Mouse (Mus musculus) cerebellum, postnatal 10 days (tissue): ENCODE measurements around the gene Prtn3.
A peak's percentile ranks its signal among the peaks of the same experiment; 100 is the strongest.
"Not testable (repeated sequence)": the region's sequence is repeated elsewhere in the genome, so short reads cannot be mapped to it uniquely, and the experiment has no call there.

Experiments used
- DNase-seq, 2 experiments: peaks; one replicate each; pipeline ENCODE4 v3.0.0; 2021; ENCODE audit warnings: mixed read lengths in 2 of 2

The Prtn3 gene

DNA sequence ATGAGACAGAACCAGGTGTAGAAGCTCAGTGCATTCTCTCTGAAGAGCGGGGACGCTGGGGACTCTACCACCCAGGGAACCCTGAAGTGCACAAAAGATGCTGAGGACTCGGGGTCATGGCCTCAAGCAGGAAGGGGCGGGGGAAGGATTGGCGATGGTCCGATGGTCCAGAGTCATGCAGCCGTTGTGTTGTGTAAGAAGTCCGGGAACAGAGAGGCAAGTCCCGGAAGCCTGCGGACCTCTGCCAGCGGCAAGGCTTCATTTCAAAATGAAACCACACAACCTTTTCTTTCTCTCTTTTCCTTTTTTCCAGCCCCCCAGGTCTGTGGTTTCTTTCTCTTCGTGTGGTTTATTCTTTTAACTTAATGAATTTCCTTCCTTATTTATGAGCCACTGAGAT lies 3.5 kb downstream of the Prtn3 start:
- no peak for DNase-seq

DNA sequence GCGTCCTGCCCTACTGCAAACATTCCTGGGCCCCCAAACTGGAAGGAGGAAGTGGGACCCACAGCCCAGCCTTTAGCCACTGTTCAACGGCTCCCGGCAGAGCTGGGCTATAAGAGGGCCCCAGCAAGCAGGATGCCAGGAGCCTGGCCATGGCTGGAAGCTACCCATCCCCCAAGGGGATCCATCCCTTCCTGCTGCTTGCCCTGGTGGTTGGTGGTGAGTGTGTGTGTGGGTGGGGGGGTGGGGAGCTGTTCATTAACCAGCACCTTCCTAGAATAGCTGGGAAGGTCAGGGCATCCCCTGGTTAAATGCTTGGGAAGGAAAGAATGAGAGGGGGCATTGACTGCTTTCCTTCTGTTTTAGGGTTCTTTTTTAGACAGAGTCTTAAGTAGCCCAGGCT lies 5.3 kb downstream of the Prtn3 start:
- no peak for DNase-seq

DNA sequence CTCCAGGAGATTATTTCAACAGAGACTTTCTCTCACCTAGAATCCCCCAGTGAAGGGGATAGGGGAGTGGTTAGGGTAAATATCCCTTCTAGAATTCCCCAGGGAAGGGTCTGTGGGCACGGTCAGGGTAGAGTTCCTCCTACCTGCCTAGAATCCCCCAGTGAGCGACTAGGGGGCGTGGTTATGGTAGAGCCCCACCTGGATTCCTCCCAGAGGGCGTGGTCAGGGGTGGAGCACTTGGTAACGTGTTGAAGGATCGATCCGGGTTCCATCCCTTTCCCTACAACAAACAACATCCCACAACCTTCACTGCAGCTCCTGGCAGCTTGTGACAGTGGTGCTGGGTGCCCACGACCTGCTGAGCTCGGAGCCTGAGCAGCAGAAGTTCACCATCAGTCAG lies 6.4 kb downstream of the Prtn3 start:
- DNase-seq, result peak in 1 of 2 experiments; percentile 45

DNA sequence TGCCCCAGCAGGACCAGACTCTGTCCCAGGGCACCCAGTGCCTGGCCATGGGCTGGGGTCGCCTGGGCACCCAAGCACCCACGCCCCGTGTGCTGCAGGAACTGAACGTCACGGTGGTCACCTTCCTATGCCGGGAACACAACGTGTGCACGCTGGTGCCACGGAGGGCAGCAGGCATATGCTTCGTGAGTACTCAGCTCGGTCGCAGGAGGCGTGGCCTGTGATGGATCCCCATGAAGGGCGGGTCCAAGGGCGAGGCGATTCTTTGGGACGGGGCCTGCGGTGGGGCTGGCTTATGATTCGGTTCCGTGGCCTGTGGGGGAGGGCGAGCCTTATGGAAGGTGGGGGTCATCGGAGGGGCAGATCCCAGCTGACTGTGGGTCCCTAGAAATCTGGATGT lies 7.7 kb downstream of the Prtn3 start:
- peak in 1 of 2 experiments; percentile 43 for DNase-seq

DNA sequence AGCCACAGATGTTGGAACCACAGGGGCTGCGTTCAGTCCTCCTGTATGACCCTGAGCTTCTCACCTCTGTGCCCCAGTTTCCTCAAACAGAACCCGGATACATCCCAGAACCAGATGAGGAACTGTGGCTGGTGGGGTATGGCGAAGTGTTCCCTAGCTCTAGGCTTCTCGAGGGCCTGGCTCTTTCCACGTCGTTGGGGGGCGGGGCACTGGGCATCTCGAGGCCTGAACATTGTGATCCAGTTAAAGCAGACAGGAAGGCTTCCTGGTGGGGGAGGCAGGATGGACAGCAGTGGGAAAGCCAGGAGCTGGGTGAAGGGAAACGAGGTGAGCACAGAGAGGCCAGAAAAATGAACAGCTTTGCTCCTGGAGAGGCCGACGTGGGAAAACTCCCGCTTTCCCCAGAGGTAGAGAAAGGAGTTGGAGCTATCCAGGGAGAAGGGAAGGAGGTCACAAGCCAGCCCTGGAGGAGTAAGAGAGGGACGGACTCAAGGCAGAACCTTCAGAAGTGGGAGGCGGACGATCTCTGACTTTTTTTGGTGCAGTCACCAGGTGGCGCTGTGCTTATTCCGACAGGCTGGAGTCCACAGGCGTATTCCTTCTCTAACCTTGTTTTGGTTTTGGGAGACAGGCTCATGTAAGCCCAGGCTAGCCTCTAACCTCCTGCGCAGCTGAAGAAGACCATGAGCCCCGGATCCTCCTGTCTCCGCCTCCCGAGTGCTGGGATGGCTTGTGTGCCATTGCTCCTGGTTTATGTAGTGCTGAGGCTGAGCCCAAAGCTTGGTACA lies 9.2 kb downstream of the Prtn3 start:
- peak; percentile 90 to 93 for DNase-seq

DNA sequence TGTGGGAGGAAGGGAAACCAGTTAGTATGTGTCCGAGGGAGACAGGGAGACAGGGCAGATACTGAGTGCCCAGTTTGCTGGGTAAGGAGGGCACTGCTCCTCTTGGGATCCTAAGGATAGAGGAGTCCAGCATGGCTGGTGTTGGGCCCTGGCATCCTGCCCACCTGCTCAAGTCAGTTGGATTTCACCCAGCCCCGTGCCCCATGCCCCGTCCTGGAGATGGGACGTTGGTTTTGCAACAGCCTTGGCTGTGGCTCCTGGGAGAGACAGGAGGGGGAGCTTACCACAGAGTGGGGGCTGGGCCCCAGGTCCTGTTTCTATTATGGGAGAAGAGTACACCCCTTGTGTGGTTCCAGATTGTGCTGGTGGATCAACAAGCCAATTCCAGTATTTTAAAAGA lies 10.2 kb downstream of the Prtn3 start:
- DNase-seq, result peak; percentile 75 to 78

DNA sequence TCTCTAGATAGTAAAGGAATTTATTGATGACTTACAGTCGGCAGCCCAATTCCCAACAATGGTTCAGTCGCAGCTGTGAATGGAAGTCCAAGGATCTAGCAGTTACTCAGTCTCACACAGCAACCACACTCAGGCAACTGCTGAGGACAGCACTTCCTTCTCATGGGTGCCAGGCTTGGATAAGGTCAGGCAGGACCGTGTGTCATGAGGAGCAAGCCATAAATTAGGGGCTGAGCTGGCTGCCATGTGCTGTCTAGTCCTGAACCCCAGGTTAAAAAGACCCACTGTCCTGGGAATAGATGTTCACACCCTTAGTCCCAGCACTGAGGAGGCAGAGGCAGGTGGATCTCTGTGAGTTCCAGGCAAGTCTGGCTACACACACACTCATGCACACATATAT lies 10.7 kb downstream of the Prtn3 start:
- not testable (repeated sequence) for DNase-seq

DNA sequence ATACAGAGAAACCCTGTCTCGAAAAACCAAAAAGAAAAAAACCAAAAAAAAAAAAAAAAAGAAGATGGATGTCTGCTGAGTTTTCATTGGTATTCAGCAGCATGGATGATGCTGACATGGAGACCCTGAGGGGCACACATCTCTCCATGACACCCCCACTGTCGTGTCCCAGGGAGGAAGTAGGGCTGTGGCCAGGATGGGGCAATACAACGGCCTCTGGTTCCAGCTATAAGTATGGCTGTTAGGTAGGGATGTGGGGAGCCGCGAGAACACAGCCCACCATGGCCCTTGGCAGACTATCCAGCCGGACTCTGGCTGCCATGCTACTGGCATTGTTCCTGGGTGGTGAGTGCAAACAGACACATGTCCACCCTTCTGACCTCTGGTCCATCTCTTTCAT lies 11.8 kb downstream of the Prtn3 start, which contains the start of gene Elane:
Gene Elane, plus strand, starts transcription at position 194 of the 400 bp plus-strand sequence.
- no peak for DNase-seq

DNA sequence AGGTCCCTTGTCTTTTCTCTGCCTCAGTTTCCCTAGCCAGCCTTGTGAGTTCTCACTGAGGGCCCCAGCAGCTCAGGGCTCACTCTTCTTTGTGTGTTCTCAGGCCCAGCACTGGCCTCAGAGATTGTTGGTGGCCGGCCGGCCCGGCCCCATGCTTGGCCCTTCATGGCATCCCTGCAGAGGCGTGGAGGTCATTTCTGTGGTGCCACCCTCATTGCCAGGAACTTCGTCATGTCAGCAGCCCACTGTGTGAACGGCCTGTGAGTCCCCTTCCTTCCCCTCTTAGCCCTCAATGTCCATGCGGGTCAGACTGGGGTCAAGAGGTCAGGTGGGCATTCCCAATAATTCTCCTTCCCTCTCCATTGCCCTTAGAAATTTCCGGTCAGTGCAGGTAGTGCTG lies 12.3 kb downstream of the Prtn3 start:
- DNase-seq, result no peak

DNA sequence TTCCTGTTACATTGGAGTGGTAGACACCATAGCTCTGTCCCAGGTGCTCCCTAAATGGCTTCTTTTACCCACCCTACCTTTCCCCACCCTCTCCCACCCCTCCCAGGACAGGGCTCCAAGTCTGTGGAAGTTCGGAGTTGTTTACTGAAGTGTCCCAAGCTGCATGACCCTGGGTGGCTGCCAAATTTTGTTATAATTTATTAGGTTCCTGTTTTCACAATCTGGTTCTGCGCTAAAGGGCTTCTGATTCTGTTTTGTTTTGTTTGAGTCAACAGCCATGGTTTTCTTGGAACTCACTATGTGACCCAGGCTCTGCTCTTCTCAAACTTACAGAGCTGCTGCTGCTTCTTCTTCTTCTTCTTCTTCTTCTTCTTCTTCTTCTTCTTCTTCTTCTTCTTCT lies 15.1 kb downstream of the Prtn3 start:
- no peak for DNase-seq

DNA sequence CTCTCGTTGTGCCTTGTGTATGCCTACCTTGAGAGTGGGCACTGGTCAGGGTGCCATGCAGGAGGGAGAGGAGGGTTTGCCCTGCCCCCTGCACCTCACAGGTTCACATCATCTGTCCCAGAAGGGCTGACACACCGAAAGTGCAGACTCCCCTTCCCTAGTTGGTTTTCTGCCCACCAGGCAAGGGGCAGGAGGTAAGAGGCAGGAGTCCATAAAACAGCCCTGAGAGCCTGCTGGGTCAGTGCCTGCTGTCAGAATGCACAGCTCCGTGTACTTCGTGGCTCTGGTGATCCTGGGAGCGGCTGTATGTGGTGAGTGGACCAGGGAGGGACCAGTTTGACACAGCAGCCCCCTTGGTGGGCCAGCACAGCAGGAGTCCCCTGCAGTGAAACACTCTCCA lies 16.4 kb downstream of the Prtn3 start, which contains the start of gene Cfd:
Gene Cfd, plus strand, starts transcription at position 184 of the 400 bp plus-strand sequence.
- DNase-seq, result no peak

DNA sequence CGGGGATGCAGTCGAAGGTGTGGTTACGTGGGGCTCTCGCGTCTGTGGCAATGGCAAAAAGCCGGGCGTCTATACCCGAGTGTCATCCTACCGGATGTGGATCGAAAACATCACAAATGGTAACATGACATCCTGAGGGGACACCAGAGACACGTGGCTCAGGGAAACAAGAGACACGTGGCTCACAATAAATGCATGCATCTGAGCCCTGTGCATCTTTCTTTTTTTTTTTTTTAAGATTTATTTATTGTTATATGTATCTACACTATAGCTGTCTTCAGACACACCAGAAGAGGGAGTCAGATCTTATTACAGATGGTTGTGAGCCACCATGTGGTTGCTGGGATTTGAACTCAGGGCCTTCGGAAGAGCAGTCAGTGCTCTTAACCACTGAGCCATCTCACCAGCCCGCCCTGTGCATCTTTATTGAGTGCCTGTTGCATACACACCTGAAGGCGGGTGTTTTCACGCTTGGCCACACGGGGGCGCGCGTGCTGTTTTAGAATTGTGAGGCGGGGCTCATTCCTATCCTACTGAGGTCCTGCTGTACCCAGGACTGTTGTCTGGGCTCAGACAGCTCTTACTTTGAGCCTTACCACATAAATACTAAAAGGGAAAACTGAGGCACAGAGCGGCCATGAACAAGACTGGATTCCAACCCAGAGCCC lies 18.3 kb downstream of the Prtn3 start:
- DNase-seq, result peak; percentile 94 to 95

DNA sequence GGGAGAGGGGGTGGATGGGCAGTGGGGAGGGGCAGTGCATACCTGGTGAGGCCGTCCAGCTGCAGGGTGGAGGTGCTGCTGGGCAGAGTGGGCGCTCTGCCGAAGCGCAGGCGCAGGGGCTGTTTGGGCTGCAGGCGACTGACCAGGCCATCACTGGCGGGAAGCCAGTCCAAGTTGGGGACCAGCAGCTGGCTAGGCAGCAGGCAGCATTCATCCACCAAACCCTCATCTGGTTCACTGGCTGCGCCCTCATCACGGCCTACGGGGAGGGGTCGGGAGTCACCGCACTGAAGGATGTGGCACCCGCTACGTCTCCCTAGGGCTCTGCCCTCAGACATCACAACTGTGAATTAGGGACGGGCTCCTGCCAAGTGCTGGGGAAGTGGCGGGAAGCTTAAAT lies 22.0 kb downstream of the Prtn3 start:
- peak; percentile 63 to 68 for DNase-seq

DNA sequence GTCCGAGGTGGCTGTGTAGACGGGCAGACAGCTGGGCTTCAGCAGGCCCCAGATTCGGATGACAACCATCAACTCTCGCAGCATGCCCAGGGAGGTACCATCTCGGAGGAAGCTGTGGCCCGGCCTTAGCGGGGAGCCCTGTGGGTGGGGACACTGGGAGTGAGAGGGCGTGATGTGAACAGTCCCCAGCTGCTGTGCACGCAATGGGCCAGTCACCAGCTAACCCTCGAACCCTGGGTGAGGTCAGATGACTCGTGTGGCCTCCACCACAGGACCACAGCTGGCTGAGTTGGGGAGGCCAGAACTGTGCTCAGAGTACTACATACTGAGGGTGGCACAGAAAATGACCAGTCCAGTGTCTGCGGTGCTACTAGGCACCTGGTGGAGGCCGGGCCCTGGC lies 22.5 kb downstream of the Prtn3 start:
- no peak for DNase-seq

DNA sequence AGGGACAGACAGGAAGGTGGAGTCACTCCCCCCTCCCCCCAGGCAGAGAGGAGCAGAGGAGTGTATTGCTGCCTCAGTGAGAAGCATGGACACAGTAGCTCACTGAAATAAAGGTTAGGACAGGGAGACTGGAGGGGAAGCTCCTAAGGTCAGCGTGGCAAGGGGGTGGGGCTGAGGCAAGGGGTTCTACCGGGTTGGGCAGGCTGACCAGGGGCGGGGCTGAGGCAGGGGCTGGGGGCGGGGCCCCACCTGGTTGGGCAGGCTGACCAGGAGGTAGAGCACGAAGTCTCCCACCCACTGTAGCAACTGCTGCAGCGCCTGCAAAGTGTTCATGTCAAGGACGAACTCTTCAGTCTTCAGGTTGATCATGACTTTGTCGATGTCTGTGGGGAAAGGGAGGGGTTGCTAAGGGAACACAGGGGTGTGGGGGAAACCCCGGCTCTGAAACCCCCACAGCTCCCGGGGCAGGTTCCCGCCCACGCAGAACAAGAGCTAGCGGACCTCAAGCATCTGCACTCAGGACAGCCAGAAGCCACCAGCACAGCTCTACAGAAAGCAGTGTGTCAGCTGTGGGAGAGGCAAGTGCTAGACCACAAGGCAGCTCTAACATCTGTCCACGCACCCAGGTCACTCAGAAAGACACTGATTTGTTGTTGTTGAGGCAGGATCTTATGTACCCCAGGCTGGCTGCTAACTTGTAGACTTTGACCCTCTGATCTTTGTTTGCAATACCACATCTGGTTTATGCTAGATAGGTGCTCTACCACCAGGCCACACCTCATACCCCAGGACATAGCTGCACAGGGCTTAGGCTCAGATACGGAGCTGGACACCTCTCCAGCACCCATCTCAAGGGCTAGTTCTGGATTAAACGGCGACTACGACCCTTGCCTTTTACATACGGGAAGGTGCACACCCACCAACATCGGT lies 23.3 kb downstream of the Prtn3 start:
- no peak for DNase-seq

DNA sequence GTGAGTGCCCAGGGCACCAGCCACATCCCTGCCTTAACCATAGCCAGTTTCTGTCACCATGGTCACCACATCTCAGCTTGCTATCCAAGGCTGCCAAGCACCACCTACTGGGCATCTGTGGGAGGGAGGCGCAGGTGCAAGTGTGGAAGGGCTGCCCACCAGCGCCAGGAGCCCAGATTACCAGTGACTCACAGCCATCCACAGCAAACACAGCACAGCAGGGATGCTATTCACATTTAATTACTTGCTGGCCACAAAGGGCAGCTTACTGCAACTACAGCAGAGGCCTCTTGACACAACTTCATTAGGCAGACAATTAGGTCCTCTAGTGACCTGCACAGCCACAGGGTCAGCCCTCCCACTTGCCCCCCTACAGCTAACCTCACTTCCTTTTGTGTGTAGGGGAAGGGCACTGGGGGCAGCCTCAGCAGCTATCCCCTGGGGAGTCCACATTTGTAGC lies 26.7 kb downstream of the Prtn3 start:
- DNase-seq, result peak; percentile 66 to 80

DNA sequence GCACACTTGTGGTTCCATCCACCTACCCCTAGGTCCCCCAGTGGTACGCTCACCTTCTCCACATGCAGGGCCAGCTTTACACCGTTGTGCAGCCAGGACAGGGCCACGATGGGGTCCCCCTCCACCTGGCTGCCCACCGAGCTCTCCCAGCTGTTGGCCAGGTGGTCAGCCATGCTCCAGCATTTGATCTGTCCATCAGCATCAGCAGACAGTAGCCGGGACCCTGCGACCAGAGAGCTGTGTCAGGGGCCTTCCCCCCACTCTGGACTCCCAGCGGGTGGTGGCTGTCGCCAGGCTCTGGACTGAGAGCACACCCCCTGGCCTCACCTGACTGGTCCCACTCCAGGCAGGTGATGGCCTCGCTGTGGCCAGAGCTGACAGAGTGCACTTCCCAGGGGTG lies 32.4 kb downstream of the Prtn3 start:
- DNase-seq, result peak in 1 of 2 experiments; percentile 30

DNA sequence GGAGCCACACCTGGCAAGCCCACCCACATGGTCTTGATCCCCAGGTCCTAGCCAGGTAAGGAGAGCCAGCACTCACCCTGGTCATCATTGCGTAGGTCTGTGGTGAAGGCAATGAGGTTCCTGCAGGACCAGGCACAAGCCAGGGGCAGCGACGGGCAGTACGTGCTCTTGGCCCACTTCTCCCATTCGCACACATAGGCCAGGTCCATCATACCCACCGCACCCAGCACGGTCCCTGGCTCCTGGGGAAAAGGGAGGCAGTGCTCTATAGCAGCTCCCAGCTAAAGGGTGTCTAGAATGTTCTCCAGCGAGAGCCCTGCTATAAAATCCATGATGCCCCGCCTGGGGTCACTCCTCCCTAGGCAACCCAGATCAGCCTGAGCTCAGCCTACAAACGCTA lies 33.1 kb downstream of the Prtn3 start:
- peak in 1 of 2 experiments; percentile 13 for DNase-seq

DNA sequence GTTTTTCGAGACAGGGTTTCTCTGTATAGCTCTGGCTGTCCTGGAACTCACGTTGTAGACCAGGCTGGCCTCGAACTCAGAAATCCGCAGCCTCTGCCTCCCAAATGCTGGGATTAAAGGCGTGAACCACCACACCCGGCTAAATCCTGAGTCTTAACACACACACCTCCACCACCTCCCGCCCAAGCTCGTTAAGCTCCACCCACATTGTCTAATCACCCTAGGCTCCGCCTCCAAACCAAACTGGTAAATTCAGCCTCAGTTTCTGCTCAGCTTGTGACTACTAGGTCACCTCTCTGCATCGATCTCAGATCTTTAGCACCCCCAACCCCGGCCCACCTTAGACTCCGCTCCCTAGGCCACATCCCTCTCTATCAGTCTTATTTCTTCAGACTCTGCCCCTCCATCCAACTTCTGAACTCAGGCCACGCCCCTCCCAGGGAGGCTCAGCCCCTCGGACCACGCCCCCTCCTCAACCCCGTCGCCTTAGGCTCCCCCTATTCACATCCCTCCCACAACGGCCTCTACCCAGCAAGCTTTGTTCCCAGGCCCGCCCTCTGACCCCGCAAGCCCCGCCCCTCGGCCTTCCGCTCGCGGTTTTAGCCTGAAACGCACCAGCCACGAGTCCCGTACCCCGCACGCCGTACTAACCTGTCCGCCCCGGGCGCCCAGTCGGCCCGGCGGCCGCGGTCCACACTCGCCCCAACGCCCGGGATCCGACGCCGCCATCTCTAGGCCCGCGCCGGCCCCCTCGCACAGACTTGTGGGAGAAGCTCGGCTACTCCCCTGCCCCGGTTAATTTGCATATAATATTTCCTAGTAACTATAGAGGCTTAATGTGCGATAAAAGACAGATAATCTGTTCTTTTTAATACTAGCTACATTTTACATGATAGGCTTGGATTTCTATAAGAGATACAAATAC lies 34.2 kb downstream of the Prtn3 start, which contains the start of gene Med16:
Gene Med16, minus strand, starts transcription at position 757 of the 925 bp plus-strand sequence.
- DNase-seq, result peak; percentile 98

DNA sequence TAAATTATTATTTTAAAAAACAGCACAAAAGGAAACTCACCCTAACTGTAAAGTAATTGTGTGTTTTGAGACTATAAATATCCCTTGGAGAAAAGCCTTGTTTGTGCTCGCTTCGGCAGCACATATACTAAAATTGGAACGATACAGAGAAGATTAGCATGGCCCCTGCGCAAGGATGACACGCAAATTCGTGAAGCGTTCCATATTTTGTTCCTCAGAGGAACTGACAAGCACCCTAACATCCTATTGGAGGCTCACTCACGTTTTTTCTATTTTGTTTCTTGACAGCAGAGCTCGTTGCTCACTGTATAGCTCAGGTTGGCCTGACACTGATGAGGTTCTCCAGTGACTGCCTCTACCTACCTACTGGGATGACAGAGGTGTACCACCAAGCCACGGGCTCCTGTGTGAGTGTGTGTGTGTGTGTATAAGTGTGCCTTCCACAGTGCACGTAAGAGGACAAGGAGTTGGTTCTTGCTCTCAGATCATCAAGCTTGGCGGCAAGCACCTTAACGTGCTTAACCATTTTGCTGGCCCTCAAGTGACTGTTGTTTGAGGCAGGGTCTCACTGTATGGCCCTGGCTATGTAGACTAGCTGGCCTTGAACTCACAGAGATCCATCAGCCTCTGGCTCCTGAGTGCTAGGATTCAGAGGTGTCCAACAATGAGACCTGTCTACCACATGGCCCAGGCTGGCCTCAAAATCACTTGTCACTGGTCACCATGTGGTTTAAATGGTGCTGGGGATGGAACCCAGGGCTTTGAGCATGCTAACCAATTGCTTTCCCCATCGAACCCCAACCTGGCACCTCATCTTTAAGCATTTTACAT lies 35.0 kb downstream of the Prtn3 start:
- peak; percentile 41 to 72 for DNase-seq

DNA sequence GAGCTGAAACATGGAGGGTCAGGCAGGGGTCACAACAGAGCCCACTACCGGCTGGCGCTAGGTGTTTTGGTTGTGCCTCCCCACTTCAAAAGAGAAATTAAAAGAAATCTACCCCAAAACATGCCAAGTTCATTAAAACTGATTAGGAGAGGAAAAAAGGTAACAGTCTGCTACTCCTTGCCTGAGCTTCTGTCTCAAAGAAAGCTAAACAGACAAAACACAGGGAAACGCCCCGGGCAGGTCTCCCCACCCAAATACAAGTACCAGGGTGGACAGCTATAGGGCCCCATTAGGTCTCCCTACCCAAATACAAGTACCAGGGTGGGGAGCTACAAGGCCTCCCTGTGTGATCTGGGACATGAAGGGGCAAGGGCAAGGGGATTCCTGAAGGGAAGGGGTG lies 36.3 kb downstream of the Prtn3 start, which contains the start of gene Gm26602:
Gene Gm26602, plus strand, starts transcription at position 301 of the 400 bp plus-strand sequence.
- DNase-seq, result no peak
